Mouse (Mus musculus) hindbrain, postnatal 0 days (tissue): ENCODE data around the gene Tppp2. TPM values are rescaled to one million over a fixed set of nuclear protein-coding genes. Genes with fewer than 3 reads are reported as not detected.

Source experiments
- ATAC-seq: fragments of 200-750 bp; cut with Nextera tagmentation; 2 replicates; pipeline ENCODE4 v1.8.0; 2017; ENCODE audit warnings: mild to moderate bottlenecking, moderate TSS enrichment, moderate library complexity
- DNase-seq: peaks from one replicate; pipeline ENCODE4 v3.0.0-alpha.2; 2015; ENCODE audit warnings: low spot score
- H3K27ac ChIP-seq: fragments of 300-500 bp; sonication (generic); 2 replicates; pipeline ENCODE4 v1.5.1; 2014; ENCODE audit warnings: mild to moderate bottlenecking
- H3K27me3 ChIP-seq: fragments of 300-500 bp; sonication (generic); 2 replicates; pipeline ENCODE4 v1.6.1; 2014; ENCODE audit warnings: low read length, mixed read lengths; ENCODE audit not compliant: insufficient read depth
- H3K36me3 ChIP-seq: fragments of 300-500 bp; sonication (generic); 2 replicates; pipeline ENCODE4 v1.6.1; 2014; ENCODE audit warnings: low read length, mixed read lengths; ENCODE audit not compliant: insufficient read depth
- H3K4me1 ChIP-seq: fragments of 300-500 bp; sonication (generic); 2 replicates; pipeline ENCODE4 v1.6.1; 2014; ENCODE audit warnings: antibody characterized with exemption, low read length, mixed read lengths; ENCODE audit not compliant: insufficient read depth
- H3K4me2 ChIP-seq: fragments of 300-500 bp; sonication (generic); 2 replicates; pipeline ENCODE4 v1.6.1; 2014; ENCODE audit warnings: low read depth, mild to moderate bottlenecking, low read length, moderate library complexity, mixed read lengths
- H3K4me3 ChIP-seq: fragments of 300-500 bp; sonication (generic); 2 replicates; pipeline ENCODE4 v1.5.1; 2014; ENCODE audit warnings: low read length
- H3K9ac ChIP-seq: fragments of 300-500 bp; sonication (generic); replicated peaks from 2 replicates; pipeline ENCODE4 v1.6.1; 2014; ENCODE audit warnings: mild to moderate bottlenecking, low read length, moderate library complexity, mixed read lengths
- H3K9me3 ChIP-seq: fragments of 300-500 bp; sonication (generic); 2 replicates; pipeline ENCODE4 v1.6.1; 2016; ENCODE audit warnings: low read length, mixed read lengths
- CTCF ChIP-seq: IDR thresholded peaks from 2 replicates; pipeline ENCODE4 v1.5.1; 2016; ENCODE audit warnings: antibody characterized with exemption, control low read depth, low read depth
- WGBS: fragments of 180-500 bp; shearing (Covaris S2); extraction: QIAGEN DNeasy Blood & Tissue Kit; methylation state at CpG from one replicate; pipeline ENCODE4 v1.1.7; 2014; 5-methylcytosine and 5-hydroxymethylcytosine counted together
- polyA plus RNA-seq: library from polyadenylated mRNA; unstranded; fragments of >200 nt; fragmentation: Nextera tagmentation; extraction: Ambion mirVana; gene quantifications from 2 replicates; pipeline ENCODE4 v1.2.1, GENCODE M21; 2015
- total RNA-seq: library from RNA; depleted of rRNA; stranded (reverse); fragments of >200 nt; gene quantifications from 2 replicates; pipeline ENCODE4 v1.2.3, GENCODE M21; 2014; rRNA removed

Tppp2 gene
- total and polyA plus RNA-seq, 2 experiments from 2014 or later: not detected

DNA sequence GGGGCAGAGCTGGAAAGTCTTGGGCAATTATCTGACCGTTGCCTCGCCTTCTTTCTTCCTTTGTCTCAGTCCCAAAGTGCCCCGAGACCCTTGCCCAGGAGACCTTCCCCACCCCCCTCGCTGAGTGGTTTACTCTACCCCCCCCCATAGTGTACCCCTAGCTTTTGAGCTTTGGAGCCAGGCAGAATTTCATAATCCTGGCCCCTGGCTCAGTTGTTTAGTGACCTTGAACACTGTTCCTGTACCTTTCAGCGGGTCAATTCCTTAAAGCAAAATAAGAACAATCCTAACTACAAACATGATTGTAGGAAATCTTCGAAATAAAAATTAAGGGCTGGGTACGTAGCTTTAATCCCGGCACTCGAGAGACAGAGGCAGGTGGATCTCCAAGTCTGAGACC, 23.4 kb downstream of the Tppp2 start:
- no peak for ATAC-seq
- no peak overlapping the region for H3K9ac ChIP-seq
- 60% methylated on average over 9 of the region's 9 CpGs for WGBS

DNA sequence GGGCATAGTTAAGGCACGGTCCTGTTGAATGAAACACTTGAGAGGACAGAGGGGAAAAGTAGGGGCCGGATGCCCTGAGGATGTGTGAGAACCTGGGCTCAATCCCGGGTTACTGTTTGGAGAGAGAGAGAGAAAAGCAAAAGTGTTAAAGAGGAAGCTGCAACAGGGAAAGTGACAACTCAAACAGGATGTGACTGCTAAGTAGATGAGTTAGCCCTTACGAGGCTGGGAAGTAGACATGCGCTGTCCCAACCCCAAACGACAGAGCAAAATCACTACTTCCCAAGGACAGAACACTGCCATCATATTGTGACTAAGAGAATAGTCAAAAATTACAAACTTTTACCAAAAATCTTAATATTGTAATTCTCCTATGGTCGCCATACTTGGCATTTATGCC, 24.0 kb downstream of the Tppp2 start:
- WGBS: 70% methylated on average over 7 of the region's 7 CpGs
- no peak overlapping the region for H3K27ac ChIP-seq
- no peak overlapping the region for H3K9ac ChIP-seq
- no peak for TF ChIP-seq CTCF
- H3K4me2 ChIP-seq: no peak overlapping the region
- H3K9me3 ChIP-seq: no peaks in the 10 kb centered on the region; the same call in 1 of the 2 replicates
- no peaks in the 10 kb centered on the region for H3K27me3 ChIP-seq
- ATAC-seq (no peak), DNase-seq (no peak)
- no peak overlapping the region for H3K4me3 ChIP-seq
- no peaks in the 10 kb centered on the region for H3K36me3 ChIP-seq
- H3K4me1 ChIP-seq: no peaks in the 10 kb centered on the region

More for the DNA sequence above, 23.4 kb downstream of the Tppp2 start:
- Histone ChIP-seq H3K36me3 (no peaks in the 10 kb centered on the region), H3K27ac (no peak overlapping the region), H3K27me3 (no peaks in the 10 kb centered on the region), H3K4me1 (no peaks in the 10 kb centered on the region), H3K4me2 (no peak overlapping the region), H3K4me3 (no peak overlapping the region), H3K9me3 (no peaks in the 10 kb centered on the region; the same call in 1 of the 2 replicates)
- DNase-seq: no peak
- TF ChIP-seq CTCF: no peak

DNA sequence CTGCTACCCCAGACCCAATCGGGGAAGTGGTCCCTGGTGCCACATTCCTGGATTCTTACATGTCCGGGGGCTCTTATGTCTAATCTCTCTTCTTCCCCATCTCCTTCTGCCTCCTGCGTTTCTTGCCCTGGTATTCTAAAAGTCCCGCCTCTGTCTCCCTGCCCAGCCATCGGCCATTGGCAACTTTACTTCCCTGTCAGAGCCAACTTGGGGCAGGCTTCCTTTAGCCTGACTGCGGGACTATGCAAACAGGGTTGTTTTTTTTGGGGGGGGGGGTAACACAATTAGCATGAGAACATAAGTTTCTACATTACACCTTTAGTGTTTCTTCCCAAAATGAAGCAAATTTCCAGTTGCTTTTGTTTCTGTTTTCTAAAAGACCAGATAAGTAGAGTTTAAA, 25.1 kb downstream of the Tppp2 start:
- Histone ChIP-seq H3K27me3 (no peaks in the 10 kb centered on the region), H3K4me2 (no peak overlapping the region), H3K36me3 (no peaks in the 10 kb centered on the region), H3K27ac (no peak overlapping the region), H3K4me3 (no peak overlapping the region), H3K4me1 (no peaks in the 10 kb centered on the region), H3K9me3 (no peaks in the 10 kb centered on the region), H3K9ac (no peak overlapping the region)
- TF ChIP-seq CTCF: no peak
- ATAC-seq: no peak
- no peak for DNase-seq
- WGBS: 76% methylated on average over 6 of the region's 6 CpGs

DNA sequence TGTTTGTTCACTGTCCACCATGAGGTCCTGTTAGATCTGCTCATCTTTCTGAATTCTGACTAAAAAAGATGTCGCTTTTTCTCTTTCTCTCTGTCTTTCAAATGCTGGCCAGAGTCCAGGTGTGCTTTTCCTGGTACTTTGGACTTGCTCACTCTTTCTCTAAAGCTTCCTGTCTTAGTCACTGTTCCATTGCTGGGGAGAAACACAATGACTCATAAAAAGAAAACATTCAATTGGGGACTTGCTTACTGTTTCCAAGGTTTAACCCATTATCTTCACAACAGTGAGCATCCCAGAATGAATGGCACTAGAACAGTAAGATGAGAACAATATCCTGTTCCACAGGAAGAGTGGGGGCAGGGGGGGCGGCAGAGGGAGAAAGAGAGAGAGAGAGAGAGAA, 42.1 kb downstream of the Tppp2 start:
- H3K4me1 ChIP-seq: no peaks in the 10 kb centered on the region
- no peak overlapping the region for H3K4me3 ChIP-seq
- no peak overlapping the region for H3K27ac ChIP-seq
- H3K36me3 ChIP-seq: no peaks in the 10 kb centered on the region
- no peak for DNase-seq
- no peak overlapping the region for H3K4me2 ChIP-seq
- WGBS: 90% methylated on average over 2 of the region's 2 CpGs
- ATAC-seq: no peak
- no peaks in the 10 kb centered on the region for H3K27me3 ChIP-seq
- H3K9me3 ChIP-seq: no peaks in the 10 kb centered on the region
- TF ChIP-seq CTCF: no peak
- H3K9ac ChIP-seq: no peak overlapping the region

DNA sequence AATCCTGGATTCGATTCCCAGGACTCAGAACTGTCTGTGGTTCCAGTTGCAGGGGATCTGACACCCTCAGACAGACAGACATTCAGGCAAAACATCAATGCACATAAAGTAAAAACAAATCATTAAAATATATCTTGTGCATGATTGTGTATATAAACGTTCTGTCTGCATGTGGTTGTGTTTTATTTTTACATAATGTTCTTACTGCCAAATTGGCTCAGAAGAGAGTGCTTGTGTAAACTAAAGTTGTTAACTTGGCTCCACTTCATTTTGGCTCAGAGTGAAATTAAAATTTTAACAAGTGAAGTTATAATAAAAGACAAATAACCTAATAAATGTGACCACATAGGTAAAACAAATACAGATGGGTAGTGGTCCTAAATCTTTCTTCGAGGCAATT, 49.2 kb downstream of the Tppp2 start:
- H3K36me3 ChIP-seq: no peaks in the 10 kb centered on the region
- no peak for DNase-seq
- no peak overlapping the region for H3K4me2 ChIP-seq
- H3K27me3 ChIP-seq: no peaks in the 10 kb centered on the region
- no peak overlapping the region for H3K27ac ChIP-seq
- no peak for ATAC-seq
- no peak overlapping the region for H3K9ac ChIP-seq
- H3K4me1 ChIP-seq: no peaks in the 10 kb centered on the region
- WGBS: 84% methylated on average over 3 of the region's 3 CpGs
- no peak for TF ChIP-seq CTCF
- no peaks in the 10 kb centered on the region for H3K9me3 ChIP-seq
- no peak overlapping the region for H3K4me3 ChIP-seq

Other genes starting within 250 kb of the Tppp2 start
- not detected in 2 replicates for gene Gm17079, start 223.0 kb upstream of the Tppp2 start, total RNA-seq
- not detected in 2 replicates for gene Gm17079, start 223.0 kb upstream of the Tppp2 start, polyA plus RNA-seq
- not detected in 2 replicates for gene Gm5800, start 201.2 kb upstream of the Tppp2 start, total RNA-seq
- not detected in 2 replicates for gene Gm5800, start 201.2 kb upstream of the Tppp2 start, polyA plus RNA-seq
- not detected in 2 replicates for gene Ang4, start 144.8 kb upstream of the Tppp2 start, total RNA-seq
- not detected in 2 replicates for gene Ang4, start 144.8 kb upstream of the Tppp2 start, polyA plus RNA-seq
- not detected in 2 replicates for gene AY358078, start 118.4 kb upstream of the Tppp2 start, total RNA-seq
- gene AY358078, start 118.4 kb upstream of the Tppp2 start, polyA plus RNA-seq: not detected in 2 replicates
- not detected in 2 replicates for gene Ear6, start 64.7 kb upstream of the Tppp2 start, total RNA-seq
- gene Ear6, start 64.7 kb upstream of the Tppp2 start, polyA plus RNA-seq: not detected in 2 replicates
- 33.1 and 41.9 TPM in 2 replicates for gene Mettl17, start 33.6 kb upstream of the Tppp2 start, total RNA-seq
- gene Mettl17, start 33.6 kb upstream of the Tppp2 start, polyA plus RNA-seq: 61.8 and 72.5 TPM in 2 replicates
- gene Slc39a2, start 25.5 kb upstream of the Tppp2 start, total RNA-seq: 0.89 and 2.4 TPM in 2 replicates
- 0.61 and 0.64 TPM in 2 replicates for gene Slc39a2, start 25.5 kb upstream of the Tppp2 start, polyA plus RNA-seq
- gene Ndrg2, start 4.3 kb upstream of the Tppp2 start, total RNA-seq: 514 and 732 TPM in 2 replicates
- gene Ndrg2, start 4.3 kb upstream of the Tppp2 start, polyA plus RNA-seq: 543 and 625 TPM in 2 replicates
- gene Rnase13, start 4.3 kb downstream of the Tppp2 start, total RNA-seq: not detected in 2 replicates
- gene Rnase13, start 4.3 kb downstream of the Tppp2 start, polyA plus RNA-seq: not detected in 2 replicates
- gene Arhgef40, start 66.3 kb downstream of the Tppp2 start, total RNA-seq: 113 and 124 TPM in 2 replicates
- gene Arhgef40, start 66.3 kb downstream of the Tppp2 start, polyA plus RNA-seq: 56.4 and 61.8 TPM in 2 replicates
- not detected in 2 replicates for gene Tmem253, start 97.2 kb downstream of the Tppp2 start, total RNA-seq
- gene Tmem253, start 97.2 kb downstream of the Tppp2 start, polyA plus RNA-seq: 0.51 and 0.53 TPM in 2 replicates
- gene Zfp219, start 102.3 kb downstream of the Tppp2 start, total RNA-seq: 91.7 and 98.7 TPM in 2 replicates
- 25.8 and 31.0 TPM in 2 replicates for gene Zfp219, start 102.3 kb downstream of the Tppp2 start, polyA plus RNA-seq
- gene Olfr221, start 124.0 kb downstream of the Tppp2 start, total RNA-seq: not detected in 2 replicates
- not detected in 2 replicates for gene Olfr221, start 124.0 kb downstream of the Tppp2 start, polyA plus RNA-seq
- gene Hnrnpc, start 185.6 kb downstream of the Tppp2 start, total RNA-seq: 69.5 and 78.6 TPM in 2 replicates
- gene Hnrnpc, start 185.6 kb downstream of the Tppp2 start, polyA plus RNA-seq: 285 and 291 TPM in 2 replicates
- 2.9 and 10.9 TPM in 2 replicates for gene Rpgrip1, start 192.3 kb downstream of the Tppp2 start, total RNA-seq
- gene Rpgrip1, start 192.3 kb downstream of the Tppp2 start, polyA plus RNA-seq: 53.4 and 53.7 TPM in 2 replicates